Mouse (Mus musculus) midbrain, postnatal 0 days (tissue): Measurements from ENCODE around the gene Usp2. TPM values are rescaled to one million over a fixed set of nuclear protein-coding genes. Genes with fewer than 3 reads are reported as not detected.
A peak's percentile ranks its signal among the peaks of the same experiment; 100 is the strongest.

Experiments used
- ATAC-seq: fragments of 200-750 bp; cut with Nextera tagmentation; 2 replicates; pipeline ENCODE4 v1.8.0; 2017; ENCODE audit warnings: moderate number of reproducible peaks, mild to moderate bottlenecking, moderate TSS enrichment, moderate library complexity; ENCODE audit not compliant: low FRiP score
- DNase-seq: peaks from one replicate; pipeline ENCODE4 v3.0.0-alpha.2; 2015; ENCODE audit warnings: low spot score
- H3K27ac ChIP-seq: fragments of 300-500 bp; sonication (generic); 2 replicates; pipeline ENCODE4 v1.5.1; 2014; ENCODE audit warnings: low read depth, mild to moderate bottlenecking, low read length, mixed read lengths
- H3K27me3 ChIP-seq: fragments of 300-500 bp; sonication (generic); 2 replicates; pipeline ENCODE4 v1.6.1; 2014; ENCODE audit warnings: low read length, control low read depth, mixed read lengths; ENCODE audit not compliant: insufficient read depth
- H3K36me3 ChIP-seq: fragments of 300-500 bp; sonication (generic); 2 replicates; pipeline ENCODE4 v1.6.1; 2014; ENCODE audit warnings: low read length, control low read depth, mixed read lengths; ENCODE audit not compliant: insufficient read depth
- H3K4me1 ChIP-seq: fragments of 300-500 bp; sonication (generic); 2 replicates; pipeline ENCODE4 v1.6.1; 2014; ENCODE audit warnings: mild to moderate bottlenecking, control low read depth, antibody characterized with exemption, low read length, mixed read lengths; ENCODE audit not compliant: insufficient read depth
- H3K4me2 ChIP-seq: fragments of 300-500 bp; sonication (generic); 2 replicates; pipeline ENCODE4 v1.6.1; 2014; ENCODE audit warnings: low read depth, mild to moderate bottlenecking, low read length, mixed read lengths; ENCODE audit not compliant: poor library complexity, severe bottlenecking
- H3K4me3 ChIP-seq: fragments of 300-500 bp; sonication (generic); 2 replicates; pipeline ENCODE4 v1.5.1; 2014; ENCODE audit warnings: low read depth, mild to moderate bottlenecking, low read length, moderate library complexity
- H3K9ac ChIP-seq: fragments of 300-500 bp; sonication (generic); replicated peaks from 2 replicates; pipeline ENCODE4 v1.6.1; 2014; ENCODE audit warnings: mild to moderate bottlenecking, low read length, moderate library complexity, mixed read lengths; ENCODE audit not compliant: poor library complexity, severe bottlenecking
- H3K9me3 ChIP-seq: fragments of 300-500 bp; sonication (generic); 2 replicates; pipeline ENCODE4 v1.6.1; 2016; ENCODE audit warnings: low read length, control low read depth
- CTCF ChIP-seq: IDR thresholded peaks from 2 replicates; pipeline ENCODE4 v1.5.1; 2016; ENCODE audit warnings: antibody characterized with exemption, mild to moderate bottlenecking
- WGBS: fragments of 180-500 bp; shearing (Covaris S2); extraction: QIAGEN DNeasy Blood & Tissue Kit; methylation state at CpG from one replicate; pipeline ENCODE4 v1.1.7; 2014; 5-methylcytosine and 5-hydroxymethylcytosine counted together
- polyA plus RNA-seq: library from polyadenylated mRNA; unstranded; fragments of >200 nt; fragmentation: Nextera tagmentation; extraction: Ambion mirVana; gene quantifications from 2 replicates; pipeline ENCODE4 v1.2.1, GENCODE M21; 2015
- total RNA-seq: library from RNA; depleted of rRNA; stranded (reverse); fragments of >200 nt; gene quantifications from 2 replicates; pipeline ENCODE4 v1.2.3, GENCODE M21; 2014

Usp2 gene
- total and polyA plus RNA-seq, 2 experiments from 2014 or later: 7.5 to 15.1 TPM

DNA sequence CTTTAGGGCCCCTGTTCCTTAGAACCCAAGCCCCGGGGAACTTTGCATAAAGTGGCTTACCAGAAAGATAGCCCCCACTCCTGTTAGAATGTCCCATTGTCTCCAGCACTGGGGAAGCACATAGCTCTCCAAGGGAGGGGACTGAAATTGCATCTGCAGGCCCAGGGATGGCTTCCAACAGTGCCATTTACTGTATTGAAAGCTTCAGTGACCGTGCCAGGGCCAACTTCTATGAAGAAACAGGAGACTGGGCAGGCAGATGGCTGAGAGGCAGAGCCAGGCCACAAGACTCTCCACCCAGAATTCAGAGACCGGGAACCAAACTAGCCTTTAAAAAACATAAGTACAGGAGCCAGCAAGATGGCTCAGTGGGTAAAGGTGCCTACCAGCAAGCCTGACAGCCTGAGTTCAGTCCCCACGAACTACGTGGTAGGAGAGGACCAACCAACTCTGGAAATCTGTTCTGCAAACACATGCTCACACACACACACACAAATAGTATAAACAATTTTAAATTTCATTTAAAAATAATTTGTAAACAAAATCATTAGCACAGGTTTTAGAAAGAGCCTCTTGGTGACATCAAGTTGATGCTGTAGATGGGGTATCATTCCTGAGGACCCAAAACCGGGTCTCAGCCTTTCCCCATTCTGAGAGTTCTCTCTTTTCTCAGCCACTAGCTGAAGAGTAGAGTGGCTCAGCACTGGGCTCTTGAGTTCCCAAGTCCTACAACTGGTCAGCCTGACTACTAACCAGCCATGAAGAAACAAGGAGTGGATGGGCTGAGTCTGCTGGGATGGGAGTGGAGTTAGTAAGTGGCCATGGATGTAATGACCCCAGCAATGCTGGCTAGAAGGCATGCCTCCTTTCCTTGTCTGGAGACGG is 25.1 kb upstream of the Usp2 start:
- H3K27ac ChIP-seq: 0 out of 2 replicates have a peak overlapping the region, but pooled peaks have one; percentile 3
- WGBS: 70% methylated on average over 7 of the region's 7 CpGs

DNA sequence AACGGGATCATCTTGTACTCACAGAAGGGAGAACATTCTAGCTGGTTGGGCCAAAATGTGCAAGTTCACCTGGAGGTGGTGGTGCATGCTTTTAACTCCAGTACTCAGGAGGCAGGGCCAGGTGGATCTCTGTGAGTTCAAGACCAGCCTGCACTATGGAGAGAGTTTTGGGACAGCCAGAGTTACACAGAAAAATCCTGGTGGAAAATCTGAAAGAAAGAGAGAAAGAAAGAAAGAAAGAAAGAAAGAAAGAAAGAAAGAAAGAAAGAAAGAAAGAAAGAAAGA is 24.5 kb upstream of the Usp2 start:
- Histone ChIP-seq H3K4me3 (no peak overlapping the region), H3K4me1 (peaks cover 4% of the 10 kb centered on the region; the same call in 1 of the 2 replicates), H3K4me2 (no peak overlapping the region), H3K36me3 (no peaks in the 10 kb centered on the region), H3K9ac (no peak overlapping the region), H3K27me3 (peaks cover 12% of the 10 kb centered on the region), H3K9me3 (no peaks in the 10 kb centered on the region), H3K27ac (no peak overlapping the region)
- no peak for TF ChIP-seq CTCF
- ATAC-seq: no peak
- 75% methylated on average over 1 of the region's 1 CpGs for WGBS
- DNase-seq: no peak

More for the DNA sequence above, 25.1 kb upstream of the Usp2 start:
- Histone ChIP-seq H3K4me1 (peaks cover 4% of the 10 kb centered on the region; the same call in 1 of the 2 replicates), H3K4me3 (no peak overlapping the region), H3K9me3 (no peaks in the 10 kb centered on the region), H3K27me3 (peaks cover 12% of the 10 kb centered on the region), H3K36me3 (no peaks in the 10 kb centered on the region), H3K9ac (no peak overlapping the region), H3K4me2 (no peak overlapping the region)
- no peak for TF ChIP-seq CTCF
- ATAC-seq (no peak), DNase-seq (peak; percentile 64)

DNA sequence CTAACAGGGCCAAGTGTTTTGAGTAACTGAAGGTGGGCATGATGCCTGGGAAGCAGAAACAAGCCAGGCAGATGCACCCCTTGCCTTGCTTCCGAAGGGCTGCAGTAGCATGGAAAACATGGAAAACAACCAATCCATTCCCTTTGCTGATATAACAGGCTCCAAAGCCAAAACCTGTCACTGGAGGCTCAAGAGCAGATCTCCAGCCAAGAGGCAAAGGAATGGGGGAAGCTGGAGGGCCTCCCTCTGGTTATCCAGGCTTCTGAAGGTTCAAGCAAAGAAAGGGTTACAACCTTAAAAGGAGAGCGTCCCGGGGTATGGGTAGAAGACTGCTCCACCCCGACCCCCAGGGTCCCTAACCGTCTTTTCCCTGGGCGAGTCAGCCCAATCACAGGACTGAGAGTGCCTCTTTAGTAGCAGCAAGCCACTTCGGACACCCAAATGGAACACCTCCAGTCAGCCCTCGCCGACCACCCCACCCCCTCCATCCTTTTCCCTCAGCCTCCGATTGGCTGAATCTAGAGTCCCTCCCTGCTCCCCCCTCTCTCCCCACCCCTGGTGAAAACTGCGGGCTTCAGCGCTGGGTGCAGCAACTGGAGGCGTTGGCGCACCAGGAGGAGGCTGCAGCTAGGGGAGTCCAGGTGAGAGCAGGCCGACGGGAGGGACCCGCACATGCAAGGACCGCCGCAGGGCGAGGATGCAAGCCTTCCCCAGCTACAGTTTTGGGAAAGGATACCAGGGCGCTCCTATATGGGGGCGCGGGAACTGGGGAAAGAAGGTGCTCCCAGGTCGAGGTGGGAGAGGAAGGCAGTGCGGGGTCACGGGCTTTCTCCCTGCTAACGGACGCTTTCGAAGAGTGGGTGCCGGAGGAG is 23.7 kb upstream of the Usp2 start, which contains the start of gene Thy1:
Gene Thy1 (plus strand): TSS at position 549 of the 872 bp plus-strand sequence.
- peaks cover 12% of the 10 kb centered on the region for H3K27me3 ChIP-seq
- peak within 1 kb of the TSS; percentile 45 for H3K4me3 ChIP-seq
- H3K9me3 ChIP-seq: no peaks in the 10 kb centered on the region
- H3K4me1 ChIP-seq: peaks cover 4% of the 10 kb centered on the region; the same call in 1 of the 2 replicates
- no peaks in the 10 kb centered on the region for H3K36me3 ChIP-seq
- peak within 1 kb of the TSS; percentile 78 for H3K4me2 ChIP-seq
- peak; percentile 70; the same call in 1 of the 2 replicates for ATAC-seq
- peak within 1 kb of the TSS; percentile 60 for H3K9ac ChIP-seq
- DNase-seq: peak; percentile 79
- TF ChIP-seq CTCF: peak; percentile 26; the same call in 1 of the 2 replicates
- 2% methylated on average over 30 of the region's 30 CpGs for WGBS
- H3K27ac ChIP-seq: no peak within 1 kb of the TSS

DNA sequence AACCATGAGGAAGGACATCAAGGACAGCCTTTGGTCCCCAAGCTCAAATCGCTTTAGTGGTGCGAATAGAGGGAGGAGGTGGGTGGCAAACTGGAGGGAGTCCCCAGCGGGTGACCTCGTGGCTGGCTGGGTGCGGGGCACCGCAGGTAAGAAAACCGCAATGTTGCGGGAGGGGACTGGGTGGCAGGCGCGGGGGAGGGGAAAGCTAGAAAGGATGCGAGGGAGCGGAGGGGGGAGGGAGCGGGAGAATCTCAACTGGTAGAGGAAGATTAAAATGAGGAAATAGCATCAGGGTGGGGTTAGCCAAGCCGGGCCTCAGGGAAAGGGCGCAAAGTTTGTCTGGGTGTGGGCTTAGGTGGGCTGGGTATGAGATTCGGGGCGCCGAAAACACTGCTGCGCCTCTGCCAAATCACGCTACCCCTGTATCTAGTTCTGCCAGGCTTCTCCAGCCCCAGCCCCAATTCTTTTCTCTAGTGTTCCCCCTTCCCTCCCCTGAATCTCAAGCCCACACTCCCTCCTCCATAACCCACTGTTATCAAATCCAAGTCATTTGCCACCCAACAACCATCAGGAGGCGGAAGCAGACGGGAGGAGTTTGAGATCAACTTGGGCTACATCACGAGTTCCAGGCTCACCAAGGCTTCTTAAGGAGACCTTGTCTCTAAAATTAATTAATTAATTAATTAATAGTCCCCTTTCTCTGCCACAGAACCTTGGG is 23.0 kb upstream of the Usp2 start:
- Histone ChIP-seq H3K9ac (peak overlapping the region; percentile 60), H3K4me2 (peak overlapping the region; percentile 78), H3K36me3 (no peaks in the 10 kb centered on the region), H3K9me3 (no peaks in the 10 kb centered on the region), H3K27ac (no peak overlapping the region), H3K4me1 (peaks cover 4% of the 10 kb centered on the region; the same call in 1 of the 2 replicates), H3K27me3 (peaks cover 12% of the 10 kb centered on the region), H3K4me3 (peak overlapping the region; percentile 45)
- 6% methylated on average over 20 of the region's 23 CpGs for WGBS
- no peak for DNase-seq
- no peak for TF ChIP-seq CTCF
- ATAC-seq: no peak; the same call in 1 of the 2 replicates

DNA sequence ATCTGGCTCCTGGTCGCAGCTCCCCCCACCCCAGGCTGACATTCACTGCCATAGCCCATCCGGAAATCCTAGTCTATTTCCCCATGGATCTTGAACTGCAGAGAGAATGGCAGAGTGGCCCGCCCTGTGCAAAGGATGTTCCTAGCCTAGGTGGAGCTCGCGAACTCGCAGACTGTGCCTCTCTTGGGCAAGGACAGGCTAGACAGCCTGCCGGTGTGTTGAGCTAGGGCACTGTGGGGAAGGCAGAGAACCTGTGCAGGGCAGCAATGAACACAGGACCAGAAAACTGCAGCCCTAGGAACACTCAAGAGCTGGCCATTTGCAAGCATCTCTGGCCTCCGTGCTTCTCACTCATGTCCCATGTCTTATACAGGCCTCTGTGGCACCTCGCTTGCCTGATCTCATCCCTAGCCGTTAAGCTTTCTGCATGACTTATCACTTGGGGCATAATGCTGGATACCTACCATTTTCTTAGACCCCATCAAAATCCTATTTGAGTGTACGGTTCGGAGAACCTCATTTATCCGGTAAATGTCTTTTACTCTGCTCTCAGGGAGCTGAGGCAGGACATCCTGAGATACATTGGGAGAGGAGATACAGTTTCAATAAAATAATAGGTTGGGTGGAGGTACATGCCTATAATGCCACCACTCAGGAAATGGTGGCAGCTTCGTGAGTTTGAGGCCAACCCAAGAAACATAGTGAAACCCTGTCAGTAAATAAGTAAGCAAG is 22.2 kb upstream of the Usp2 start:
- TF ChIP-seq CTCF: no peak
- Histone ChIP-seq H3K27ac (no peak overlapping the region), H3K4me3 (peak overlapping the region; percentile 45), H3K4me2 (peak overlapping the region; percentile 78), H3K27me3 (peaks cover 12% of the 10 kb centered on the region), H3K4me1 (peaks cover 4% of the 10 kb centered on the region; the same call in 1 of the 2 replicates), H3K9ac (0 out of 2 replicates have a peak overlapping the region, but pooled peaks have one; percentile 29), H3K36me3 (no peaks in the 10 kb centered on the region), H3K9me3 (no peaks in the 10 kb centered on the region)
- DNase-seq (no peak), ATAC-seq (no peak)
- WGBS: 43% methylated on average over 14 of the region's 14 CpGs
